Mouse (Mus musculus): ENCODE measurements at regions not wholly inside any gene's neighbourhood (a gene's known extent, or its start where the extent isn't known, plus 50 kb on each side); places are given as distances from the start of the nearest gene placed in this dataset.
A peak's percentile ranks its signal among the peaks of the same experiment; 100 is the strongest.

DNA sequence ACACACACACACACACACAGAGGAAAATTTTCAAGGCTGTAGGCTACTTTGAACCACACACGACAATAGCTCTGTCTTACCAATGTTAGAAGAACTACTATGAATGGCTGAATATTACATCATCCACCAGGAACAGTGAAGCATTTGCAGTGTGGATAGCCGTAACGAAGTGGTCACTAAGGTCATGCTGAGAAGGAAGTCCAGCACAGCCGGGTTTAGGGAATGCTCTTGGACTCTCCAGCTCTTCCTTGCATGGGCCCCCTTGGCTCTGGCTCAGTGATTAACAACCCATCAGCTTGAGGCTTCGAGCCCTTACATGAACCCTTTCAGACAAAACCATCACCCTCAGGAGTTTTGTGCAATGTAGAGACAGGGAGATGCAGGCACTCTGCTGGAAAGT lies 245.3 kb downstream of the Adamts20 start:
- no peak for DNase-seq (ENCODE audit: low read depth)

DNA sequence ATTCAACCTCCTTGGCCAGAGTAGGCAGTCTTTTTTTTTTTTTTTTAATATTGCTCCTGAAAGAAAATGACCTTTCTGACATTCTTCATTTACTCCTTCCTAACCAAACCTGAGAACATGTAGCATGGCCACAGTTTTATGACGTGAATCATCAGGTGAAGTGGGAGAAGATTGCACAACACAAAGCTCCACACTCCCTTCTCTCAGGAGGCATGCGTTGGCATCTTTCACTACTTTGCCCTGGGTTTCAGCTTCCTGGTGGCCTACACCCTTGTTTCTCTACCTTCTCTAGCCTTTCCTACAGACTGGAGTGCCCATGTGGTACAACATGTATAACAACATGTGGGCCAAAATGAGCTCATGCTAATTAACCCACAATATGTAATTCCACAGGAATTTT lies 248.5 kb downstream of the Adamts20 start:
- no peak for DNase-seq (ENCODE audit: low read depth)

DNA sequence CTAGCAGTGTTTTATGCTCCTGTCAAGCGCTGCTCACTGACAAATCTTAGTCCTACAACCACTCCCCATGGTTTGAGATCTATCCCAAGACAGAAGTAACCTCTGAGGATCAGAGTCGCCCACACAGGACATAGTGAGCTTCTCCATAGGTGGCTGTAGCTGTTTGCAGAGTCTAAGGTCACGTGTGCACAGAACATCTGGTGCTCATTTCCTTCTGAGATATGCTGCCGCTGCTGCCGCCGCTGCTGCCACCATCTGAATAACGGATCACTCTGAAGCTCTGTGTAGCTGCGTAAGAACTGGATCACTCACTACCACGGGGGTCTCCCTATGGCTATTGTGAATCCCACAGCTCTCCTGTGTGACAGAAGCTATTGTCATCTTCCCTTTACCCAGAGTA lies 250.8 kb downstream of the Adamts20 start:
- peak; percentile 64 for DNase-seq (ENCODE audit: low read depth)

DNA sequence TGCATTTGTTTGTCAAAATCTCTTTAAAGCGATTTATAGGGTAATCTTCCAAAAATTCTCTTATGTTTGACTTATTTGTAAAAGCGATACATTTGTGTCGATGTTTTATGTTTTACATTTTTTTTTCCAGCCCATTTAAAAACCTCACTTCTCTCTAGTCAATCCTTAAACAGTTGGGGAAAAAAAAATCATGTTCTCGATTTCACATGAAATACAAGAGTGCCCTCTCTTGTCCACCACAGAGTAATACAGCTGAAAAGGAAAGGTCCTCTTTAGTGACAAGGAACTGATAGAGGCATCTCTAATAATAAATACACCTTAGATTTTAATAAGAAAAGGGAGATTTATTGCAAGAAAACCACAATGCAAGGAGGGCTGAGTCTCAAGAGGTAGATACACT lies 251.8 kb downstream of the Adamts20 start:
- DNase-seq (ENCODE audit: low read depth) = peak; percentile 67

DNA sequence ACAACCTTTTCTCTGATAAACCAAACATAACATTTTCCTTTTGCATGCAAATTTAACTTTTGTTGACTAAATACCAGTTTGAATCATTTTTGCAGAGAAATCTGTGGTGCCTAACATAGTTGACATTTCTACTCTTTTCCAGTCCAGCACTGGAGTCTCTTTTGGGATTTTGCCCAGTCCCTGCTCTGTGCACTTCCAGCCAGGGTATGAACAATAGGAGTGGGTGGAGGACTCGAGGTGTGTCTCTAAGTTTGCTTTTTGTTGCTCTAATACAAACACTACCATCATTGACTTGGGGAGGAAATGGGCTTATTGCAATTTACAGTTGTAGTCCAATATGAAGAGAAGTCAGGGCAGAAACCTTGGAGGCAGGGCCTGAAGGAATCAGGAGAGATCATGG lies 256.7 kb downstream of the Adamts20 start:
- DNase-seq (ENCODE audit: low read depth) = no peak

DNA sequence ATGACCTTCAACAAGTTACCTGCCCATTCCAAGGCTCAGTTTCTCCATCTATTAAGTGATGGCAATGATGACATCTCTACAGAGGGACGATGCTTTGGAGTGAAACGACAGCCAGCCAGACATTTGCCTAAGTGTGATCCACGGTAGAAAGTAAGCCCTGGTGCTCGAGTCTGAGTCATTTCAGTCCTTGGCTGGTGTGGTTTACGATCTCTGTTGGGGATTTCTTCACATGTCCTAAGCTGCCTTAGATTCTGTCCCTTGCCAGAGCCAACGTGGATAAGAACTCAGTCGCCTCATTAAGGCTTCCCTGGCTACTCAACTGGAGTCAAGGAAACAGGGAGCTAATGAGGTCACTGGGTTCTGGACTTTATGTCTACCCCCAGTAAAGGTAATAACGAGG lies 258.8 kb downstream of the Adamts20 start:
- no peak for DNase-seq (ENCODE audit: low read depth)

DNA sequence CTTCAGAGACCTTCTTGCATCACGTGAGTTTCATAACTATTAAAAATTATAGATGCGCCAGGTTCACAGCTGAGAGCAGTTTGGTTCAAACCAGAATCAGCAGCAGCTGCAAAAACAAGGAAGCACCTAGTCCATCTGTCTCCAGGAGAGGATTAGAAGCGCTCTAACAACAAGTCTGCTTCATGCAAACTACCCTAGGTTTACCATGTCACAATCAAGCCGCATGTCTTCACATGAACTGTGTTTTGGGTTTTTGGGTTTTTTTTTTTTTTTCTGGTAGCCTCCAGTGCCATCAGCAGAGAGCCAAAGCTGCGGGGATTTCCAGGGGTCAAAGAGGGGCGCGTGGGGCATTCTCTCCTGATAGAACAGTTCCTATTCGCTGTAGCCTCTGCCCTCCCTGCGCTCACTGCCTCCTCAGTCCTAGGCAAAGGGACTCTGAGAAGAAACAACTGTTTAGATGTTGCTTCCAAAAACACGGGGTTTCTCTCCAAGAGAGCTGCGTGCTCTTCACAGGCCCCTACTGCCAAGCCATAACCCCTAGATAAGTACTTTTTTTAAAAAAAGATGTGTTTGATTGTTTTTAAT lies 259.8 kb downstream of the Adamts20 start:
- no peak for DNase-seq (ENCODE audit: low read depth)

DNA sequence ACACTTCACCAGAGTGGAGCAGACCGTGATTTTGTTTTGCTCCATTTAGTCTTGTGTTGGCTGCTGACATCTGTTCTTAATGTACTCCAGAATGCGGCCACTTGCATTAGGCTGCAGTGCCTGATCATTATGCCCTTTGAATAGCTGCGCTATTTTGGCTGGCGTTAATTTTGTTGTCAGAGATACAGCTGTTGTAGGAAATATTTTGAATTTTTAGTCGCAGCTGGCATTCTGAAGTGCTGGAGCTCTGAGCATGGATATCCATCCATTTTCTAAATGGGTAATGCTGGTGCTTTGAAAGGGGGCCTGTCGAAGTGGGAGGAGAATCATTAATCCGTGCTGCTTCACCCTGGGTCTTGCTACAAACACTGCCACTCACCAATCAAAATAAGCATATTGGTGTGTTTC lies 275.1 kb downstream of the Adamts20 start:
- DNase-seq (ENCODE audit: low read depth) = no peak

DNA sequence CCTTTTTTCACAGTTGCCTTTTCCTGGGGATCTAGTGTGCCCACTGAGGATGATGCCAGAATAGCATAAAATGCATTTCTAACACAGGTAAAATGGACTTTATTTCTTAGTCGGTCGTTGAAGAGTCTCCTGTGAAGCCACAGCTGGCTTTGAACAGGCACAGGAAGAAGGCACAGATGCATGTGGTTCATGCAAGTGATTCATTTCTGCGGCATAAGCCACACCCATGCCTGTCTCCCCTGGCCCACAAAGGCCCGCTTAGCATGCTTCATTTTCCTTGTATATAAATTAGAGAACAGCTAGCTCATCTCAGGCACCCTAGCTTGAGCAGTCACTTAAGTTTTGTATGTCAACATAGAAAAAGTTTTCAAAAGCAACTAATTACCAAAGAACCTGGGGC lies 277.6 kb downstream of the Adamts20 start:
- DNase-seq (ENCODE audit: low read depth) = peak; percentile 73

DNA sequence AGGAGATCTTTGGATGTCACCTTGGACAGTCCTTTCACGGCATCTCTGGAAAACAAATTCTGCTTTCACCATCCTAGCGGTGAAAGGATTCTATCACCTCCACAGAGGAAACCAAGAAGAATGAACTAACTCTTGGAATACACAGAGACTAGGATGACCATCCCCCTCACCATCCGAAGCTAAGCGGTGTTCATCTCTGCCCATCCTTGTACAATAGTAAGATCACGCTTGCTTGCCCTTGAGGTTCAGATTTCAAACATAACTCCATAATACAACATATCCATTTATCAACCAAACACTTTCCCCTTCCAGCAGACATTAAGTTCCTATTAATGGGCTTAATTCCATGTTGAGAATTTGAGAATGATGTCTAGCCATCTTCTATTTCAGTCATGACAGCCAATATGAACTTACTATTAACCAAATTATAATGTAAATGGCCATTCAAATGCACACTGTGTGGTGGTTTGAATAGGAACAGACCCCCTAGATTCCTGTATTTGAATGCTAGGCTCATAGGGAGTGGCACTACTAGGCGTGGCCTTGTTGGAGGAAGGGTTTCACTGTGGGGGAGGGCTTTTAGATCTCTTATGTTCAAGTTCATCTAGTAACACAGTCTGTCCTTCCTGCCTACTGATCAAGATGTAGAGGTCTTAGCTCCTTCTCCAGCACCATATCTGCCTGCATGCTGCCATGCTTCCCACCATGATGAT lies 281.4 kb downstream of the Adamts20 start:
- DNase-seq (ENCODE audit: low read depth) = no peak

DNA sequence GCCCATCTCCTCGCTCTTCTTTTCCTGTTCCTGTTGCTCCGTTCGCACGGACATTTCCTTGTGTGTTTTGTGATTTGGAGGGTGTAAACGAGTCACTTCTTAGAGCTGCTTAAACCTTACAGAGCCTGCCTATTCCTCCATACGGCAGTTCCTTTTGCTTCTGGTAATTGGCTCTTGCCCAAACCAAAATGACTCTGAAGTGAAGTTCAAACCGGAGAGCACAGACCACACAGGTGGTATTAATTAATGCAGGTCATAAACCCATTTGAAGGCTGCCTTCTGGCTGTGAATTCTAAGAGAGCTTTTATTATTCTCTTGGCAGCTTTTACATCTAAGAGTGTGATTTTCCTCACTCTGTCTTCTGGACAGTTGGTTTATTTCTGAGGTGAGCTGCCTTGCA lies 291.1 kb downstream of the Adamts20 start:
- DNase-seq (ENCODE audit: low read depth) = no peak

DNA sequence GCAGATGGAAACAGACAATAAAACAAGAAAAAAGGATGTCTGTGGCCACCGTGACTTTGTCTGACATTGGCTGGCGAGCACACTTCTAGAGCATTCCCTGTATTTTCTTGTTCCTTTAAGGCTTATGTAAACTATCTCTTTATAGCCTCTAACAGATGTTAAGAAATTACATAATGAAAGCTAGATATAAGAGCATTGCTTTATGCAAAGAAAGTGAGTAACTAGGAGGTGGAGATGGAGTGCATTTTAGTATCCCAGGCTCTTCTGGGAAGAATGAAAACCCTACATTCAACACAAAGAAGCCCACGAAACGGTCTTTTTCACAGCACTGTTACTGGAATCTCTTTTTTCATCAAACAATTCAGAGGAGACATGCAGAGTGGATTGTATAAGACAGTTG lies 304.4 kb downstream of the Adamts20 start:
- no peak for DNase-seq (ENCODE audit: low read depth)

DNA sequence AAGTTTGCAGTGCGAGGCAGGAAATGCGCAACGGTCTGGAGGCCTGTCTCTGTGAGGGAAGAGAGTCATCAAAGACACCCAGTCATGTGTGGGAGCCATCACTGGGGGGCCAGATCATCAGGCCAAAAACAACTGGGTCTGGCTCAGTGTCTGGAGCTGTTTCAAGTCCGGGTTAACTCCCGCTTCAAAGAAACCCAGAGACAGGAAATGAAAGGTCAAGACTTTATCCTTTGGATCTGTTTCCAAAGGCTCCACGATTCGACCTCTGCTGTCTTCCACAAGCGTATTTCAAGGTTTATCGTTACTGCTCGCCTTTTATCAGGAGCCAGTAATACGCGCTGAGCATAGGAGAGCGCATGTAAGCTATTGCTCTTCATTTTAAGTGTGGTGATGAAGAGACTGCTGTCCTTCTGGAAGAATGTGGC lies 325.7 kb downstream of the Adamts20 start:
- peak; percentile 40 for DNase-seq (ENCODE audit: low read depth)

DNA sequence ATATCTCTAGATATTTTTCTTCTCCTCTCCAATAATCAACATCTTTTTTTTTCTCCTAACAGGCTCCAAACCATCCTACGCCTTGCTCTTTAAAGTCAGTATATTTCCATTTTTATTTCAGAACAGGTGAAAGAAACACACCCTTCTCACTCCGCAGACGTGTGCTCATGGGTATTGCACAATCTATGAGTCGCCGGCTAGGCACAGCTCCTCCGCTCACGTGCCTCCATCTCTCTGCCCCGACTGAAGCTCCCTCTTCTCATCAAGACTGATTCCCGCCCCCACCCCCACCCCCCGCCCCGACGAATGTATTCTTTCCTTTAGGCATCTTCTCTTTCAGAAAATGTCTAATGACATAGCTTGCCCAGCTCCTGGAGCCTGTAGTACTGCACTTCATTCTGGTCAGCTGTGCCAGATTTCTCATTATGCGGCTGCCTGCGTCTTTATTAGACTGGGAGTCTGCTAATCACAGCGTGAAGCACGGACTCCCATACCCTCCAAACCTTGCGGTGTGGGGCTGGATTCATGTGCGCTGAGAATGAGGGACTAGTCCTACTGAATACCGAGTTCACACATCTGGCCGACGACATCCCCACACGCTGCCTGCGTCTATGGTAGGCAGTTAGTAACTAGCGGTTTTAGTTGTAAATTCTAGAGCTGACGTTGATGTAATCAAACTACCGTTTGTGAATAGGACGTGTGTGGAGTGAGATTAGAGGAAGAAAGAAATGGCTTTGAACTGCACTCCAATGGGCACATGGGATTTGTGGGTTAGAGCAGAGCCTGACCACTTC lies 327.9 kb downstream of the Adamts20 start:
- DNase-seq (ENCODE audit: low read depth) = no peak

DNA sequence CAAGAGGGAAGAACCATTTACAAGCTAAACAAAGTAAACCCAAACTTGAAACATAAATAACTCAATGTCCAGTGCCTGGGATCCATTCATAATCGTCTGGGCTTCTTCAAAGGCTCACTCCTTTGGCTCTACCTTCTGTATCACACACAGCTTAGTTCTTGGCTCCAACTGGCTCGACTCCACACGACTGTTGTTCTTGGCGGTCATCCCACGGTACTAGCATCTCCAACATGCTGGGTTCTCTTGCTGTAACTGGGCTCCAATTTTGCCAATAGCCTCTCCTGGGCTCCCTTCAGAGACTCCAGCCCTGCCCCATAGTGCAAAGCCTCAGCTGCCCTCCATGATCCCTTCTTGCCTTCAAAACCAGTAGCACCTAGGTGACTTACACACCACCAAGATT lies 352.4 kb downstream of the Adamts20 start:
- DNase-seq (ENCODE audit: low read depth) = no peak

DNA sequence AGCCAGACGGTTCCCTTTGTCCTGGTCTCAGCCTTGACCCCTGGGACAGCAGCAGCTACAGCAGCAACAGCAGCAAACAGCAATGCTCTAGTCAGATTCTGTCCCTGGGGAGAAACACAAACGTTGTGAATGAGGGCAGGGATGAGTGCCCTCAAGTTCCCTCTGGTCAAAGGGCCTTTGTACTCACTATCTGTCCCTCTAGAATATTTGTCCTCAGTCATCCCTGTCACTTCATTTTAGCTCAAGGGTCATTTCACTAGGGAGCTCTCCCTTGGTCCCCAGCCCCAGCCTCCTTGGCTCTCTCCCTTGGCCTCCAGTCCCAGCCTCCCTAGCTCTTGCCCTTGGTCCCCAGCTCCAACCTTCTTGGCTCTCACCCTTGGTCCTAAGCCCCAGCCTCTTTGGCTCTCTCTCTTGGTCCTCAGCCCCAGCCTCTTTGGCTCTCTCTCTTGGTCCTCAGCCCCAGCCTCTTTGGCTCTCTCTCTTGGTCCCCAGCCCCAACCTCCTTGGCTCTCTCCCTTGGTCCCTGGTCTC lies 358.0 kb downstream of the Adamts20 start:
- DNase-seq (ENCODE audit: low read depth) = no peak

DNA sequence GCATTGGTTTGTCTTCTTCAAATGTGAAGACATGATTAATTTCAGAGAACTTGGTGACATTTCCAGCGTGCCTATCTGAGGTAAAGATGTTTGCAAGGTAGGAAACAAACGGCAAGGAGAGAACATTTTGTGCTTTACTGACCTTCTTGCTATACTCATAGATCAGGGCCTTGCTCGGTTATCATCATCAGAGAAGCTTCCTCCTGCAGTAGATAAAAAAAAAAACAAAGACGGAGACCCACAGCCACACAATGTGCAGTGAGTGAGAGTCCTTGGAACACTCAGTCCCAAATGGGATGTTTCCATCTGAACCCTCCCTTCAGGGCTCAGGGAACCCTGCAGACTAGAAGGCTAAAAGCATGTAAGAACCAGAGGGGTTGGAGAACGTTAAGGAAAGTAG lies 374.6 kb downstream of the Adamts20 start:
- DNase-seq (ENCODE audit: low read depth) = no peak

DNA sequence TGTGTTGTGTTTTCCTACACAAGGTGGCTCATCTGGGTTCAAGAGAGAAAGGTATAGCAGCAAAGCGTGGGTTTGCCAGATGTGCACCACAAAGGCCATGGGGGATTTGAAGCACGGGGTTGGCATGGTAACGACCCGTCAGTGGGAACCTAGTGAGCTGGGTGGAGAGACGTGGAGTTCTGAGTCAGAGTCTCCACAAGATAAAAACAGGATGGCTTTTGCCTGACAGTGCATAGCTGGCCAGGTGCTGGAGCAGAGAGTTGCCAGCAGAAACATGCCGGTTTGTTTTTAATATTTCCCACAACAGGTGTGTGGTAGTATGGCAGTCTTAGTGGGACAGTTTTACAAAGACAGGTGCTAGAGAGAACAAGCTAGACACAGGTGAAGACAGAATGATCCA lies 375.4 kb downstream of the Adamts20 start:
- peak; percentile 12 for DNase-seq (ENCODE audit: low read depth)

DNA sequence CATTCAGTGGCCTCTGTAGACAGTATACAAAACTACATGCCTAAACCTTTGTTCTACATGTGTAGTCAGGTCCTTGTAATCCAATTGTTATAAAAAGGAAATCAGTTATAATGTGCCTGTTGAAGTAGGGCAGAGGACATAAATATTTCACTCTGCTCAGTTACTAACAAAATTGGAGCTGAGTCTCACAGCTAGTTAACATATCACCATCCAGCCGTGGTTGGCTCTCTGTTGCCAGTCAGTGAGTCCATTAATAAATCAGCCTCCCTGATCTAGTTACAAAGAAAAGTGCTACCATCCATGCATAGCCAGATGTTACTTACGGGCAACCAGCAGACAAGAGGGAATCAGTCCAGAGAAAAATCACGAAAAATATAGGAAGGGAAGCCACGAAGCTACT lies 382.8 kb downstream of the Adamts20 start:
- no peak for DNase-seq (ENCODE audit: low read depth)

DNA sequence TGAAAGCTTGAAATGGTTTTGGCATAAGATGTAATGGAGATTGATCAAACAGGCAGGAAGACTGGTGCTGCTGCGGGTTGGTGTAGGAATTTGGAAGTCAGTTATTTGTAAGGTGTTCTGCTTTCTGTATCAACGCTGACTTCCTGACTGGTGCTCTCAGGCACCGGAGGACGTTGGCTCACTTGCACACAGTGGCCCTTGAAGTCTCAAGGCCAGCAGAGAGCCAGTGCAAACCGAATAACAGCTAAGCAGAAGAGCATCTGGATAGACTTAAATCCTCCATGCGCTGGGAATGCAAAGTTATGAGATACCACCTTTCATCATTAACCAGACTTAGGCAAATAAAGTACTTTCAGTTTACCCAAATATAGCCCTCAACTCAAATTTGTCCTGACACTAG lies 388.2 kb downstream of the Adamts20 start:
- no peak for DNase-seq (ENCODE audit: low read depth)

DNA sequence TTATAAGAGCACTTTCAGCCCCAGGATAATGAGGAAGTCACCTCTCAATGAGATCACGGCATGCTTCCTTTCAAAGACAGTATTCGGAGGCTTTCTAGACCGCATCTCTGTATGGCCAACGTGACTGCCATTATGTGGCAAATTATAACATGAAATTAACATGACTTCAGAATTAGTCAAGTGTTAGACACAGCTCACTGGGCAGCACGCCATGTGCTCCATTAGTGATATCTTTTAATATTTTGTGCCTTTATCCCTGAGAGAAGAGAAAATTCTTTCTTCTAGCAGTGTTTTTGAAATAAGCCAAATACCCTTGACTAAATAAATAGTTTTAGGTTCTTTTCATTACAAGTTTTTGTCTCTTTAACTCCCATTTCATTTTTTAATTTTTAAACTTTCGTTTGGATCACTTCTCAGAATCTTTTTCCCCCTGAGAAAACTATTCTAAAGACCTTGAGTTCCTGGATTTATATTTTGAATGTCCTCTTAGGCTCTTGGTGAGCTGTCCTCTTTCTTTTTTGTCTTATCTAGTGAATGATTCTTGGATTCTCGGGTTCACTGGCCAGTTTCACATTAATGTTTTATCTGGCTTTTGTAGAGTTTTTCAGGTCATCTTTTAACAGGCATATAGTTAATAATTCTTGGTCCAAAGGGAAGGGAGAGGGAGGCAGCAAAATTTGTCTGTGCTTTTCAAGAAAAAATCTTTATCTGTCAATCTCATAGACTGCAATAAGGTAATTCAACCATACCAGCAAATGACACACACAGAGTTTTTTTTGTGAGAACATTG lies 390.9 kb downstream of the Adamts20 start:
- DNase-seq (ENCODE audit: low read depth) = no peak

DNA sequence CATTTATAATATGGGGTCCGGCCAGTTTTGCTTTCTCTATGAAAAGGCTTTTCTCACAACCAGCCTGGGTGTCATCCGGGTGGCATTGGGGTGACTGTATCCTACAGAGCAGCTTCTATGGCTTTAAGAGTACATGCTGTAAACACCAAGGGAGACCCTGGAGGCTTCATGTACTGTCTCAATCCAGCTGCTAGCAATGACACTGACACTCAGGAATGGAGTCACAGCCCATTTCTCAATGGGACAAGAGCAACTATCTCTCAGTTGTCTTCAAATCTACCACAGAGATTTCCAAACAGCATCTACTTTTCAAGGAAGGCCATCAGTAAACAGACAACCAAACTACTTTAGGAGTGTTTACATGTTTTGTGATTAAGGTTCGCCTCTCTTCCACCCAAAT lies 397.5 kb downstream of the Adamts20 start:
- no peak for DNase-seq (ENCODE audit: low read depth)

Measured in naive thymus-derived CD4-positive, alpha-beta T cell, adult 2 months (primary cell).